Mouse (Mus musculus): Measurements from ENCODE around the gene Bin2. TPM values are rescaled to one million over a fixed set of nuclear protein-coding genes. Genes with fewer than 3 reads are reported as not detected.
"Not testable (repeated sequence)": the region's sequence is repeated elsewhere in the genome, so short reads cannot be mapped to it uniquely, and the experiment has no call there.

The Bin2 gene
- total RNA-seq, 2 experiments from 2014 or later = 37.0 to 57.4 TPM

DNA sequence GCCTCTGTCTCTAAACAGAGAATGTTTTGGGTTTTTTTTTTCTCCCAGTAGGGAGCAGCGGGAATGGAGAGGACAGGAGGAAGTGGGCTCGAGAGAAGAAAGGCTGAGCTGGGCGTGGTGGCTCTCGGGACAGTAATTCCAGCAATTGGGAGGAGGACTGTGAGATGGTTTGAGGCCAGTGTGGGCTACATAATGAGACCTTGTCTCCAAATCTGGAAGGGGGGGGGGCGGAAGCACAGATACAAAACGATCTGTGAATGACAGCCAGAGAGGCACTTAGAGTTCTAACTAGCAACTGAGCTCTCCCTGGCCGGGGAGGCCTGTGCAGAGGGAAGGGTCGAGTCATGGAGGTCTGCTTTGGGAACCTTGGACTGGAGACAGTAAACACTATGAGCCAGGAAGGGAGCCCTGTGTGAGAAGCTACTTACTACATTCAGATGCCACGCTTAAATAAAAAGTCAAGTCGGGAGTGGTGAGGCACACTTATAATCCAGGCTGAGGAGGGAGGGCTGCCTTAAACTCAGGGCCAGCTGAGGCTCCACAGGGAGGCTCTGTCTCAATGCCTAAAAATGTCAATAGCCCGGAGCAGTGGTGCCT lies 41.5 kb downstream of the Bin2 start:
- ATAC-seq (replicated peaks; ENCODE audit: low FRiP score, low TSS enrichment, poor library complexity, severe bottlenecking) = no peak

- peak; percentile 58; the same call in 1 of the 2 replicates for ATAC-seq (replicated peaks; ENCODE audit: low FRiP score, low TSS enrichment, poor library complexity, severe bottlenecking)
Measured at GRCm38 (mm10) chr15:100627287-100627686, 42.1 kb downstream of the Bin2 start.

DNA sequence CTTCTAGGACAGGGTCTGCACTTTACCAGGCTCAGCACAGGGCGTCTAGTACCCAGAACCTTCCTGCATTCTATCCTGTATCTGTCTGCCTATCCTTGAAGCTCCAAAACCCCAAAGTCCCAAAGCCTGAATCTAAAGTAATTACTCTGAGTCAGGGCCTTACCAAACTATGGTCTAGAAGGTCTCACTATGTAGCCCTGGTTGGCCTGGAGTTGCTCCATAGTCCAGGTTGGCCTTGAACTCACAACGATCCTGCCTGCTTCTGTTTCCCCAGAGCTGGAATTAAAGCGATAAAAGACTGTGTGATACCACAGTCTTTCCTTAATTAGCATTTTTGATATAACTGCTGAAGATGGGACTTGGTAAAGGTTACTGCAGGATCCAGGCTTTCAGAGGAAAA lies 44.9 kb downstream of the Bin2 start:
- ATAC-seq (replicated peaks; ENCODE audit: low FRiP score, low TSS enrichment, poor library complexity, severe bottlenecking) = no peak

DNA sequence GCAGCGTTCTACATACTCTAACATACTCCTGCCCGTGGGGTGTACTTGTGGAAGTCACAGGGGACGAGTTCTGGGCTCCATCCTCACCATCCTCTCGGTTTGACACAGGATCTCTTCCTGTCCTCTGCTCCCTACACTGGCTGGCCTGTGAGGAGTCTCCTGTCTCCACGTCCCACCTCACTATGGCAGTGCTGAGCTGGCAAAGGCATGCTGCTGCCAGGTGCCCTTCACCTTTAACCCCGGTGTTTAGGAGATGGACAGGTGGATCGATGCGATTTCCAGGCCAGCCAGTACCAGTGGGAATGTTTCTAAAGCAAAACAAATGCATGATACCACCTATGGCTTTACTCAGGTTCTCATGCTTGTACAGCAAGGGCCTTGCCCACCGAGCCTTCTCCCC lies 45.6 kb downstream of the Bin2 start:
- ATAC-seq (replicated peaks; ENCODE audit: low FRiP score, low TSS enrichment, poor library complexity, severe bottlenecking) = no peak

GRCm38 (mm10) chr15:100622164-100622563 lies 47.2 kb downstream of the Bin2 start:
- no peak for ATAC-seq (replicated peaks; ENCODE audit: low FRiP score, low TSS enrichment, poor library complexity, severe bottlenecking)

GRCm38 (mm10) chr15:100621671-100622070 lies 47.7 kb downstream of the Bin2 start:
- not testable (repeated sequence) for ATAC-seq (replicated peaks; ENCODE audit: low FRiP score, low TSS enrichment, poor library complexity, severe bottlenecking)

GRCm38 (mm10) chr15:100619200-100619599 lies 50.2 kb downstream of the Bin2 start:
- ATAC-seq (replicated peaks; ENCODE audit: low FRiP score, low TSS enrichment, poor library complexity, severe bottlenecking) = no peak

DNA sequence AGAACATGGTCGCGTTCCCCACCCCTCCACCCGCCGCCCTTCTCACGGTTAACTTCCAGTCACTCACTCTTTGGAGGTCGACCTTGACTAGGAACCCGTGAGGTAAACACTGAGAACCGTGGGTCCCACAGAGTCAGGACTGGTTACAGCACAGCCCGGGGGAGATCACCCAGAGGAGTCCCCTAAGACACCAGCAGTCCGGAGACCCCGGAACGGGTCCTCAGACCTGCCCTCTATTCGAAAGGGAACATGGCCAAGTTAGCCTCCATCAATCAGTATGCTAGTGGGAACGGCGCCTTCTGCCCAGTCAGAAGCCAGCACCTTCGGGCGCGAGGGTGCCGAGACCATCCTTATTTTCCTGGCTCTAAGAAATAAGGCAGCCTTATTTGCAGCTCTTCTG lies 53.1 kb downstream of the Bin2 start:
- ATAC-seq (replicated peaks; ENCODE audit: low FRiP score, low TSS enrichment, poor library complexity, severe bottlenecking) = no peak

GRCm38 (mm10) chr15:100615825-100616220 lies 53.5 kb downstream of the Bin2 start:
- peak; percentile 64 for ATAC-seq (replicated peaks; ENCODE audit: low FRiP score, low TSS enrichment, poor library complexity, severe bottlenecking)

DNA sequence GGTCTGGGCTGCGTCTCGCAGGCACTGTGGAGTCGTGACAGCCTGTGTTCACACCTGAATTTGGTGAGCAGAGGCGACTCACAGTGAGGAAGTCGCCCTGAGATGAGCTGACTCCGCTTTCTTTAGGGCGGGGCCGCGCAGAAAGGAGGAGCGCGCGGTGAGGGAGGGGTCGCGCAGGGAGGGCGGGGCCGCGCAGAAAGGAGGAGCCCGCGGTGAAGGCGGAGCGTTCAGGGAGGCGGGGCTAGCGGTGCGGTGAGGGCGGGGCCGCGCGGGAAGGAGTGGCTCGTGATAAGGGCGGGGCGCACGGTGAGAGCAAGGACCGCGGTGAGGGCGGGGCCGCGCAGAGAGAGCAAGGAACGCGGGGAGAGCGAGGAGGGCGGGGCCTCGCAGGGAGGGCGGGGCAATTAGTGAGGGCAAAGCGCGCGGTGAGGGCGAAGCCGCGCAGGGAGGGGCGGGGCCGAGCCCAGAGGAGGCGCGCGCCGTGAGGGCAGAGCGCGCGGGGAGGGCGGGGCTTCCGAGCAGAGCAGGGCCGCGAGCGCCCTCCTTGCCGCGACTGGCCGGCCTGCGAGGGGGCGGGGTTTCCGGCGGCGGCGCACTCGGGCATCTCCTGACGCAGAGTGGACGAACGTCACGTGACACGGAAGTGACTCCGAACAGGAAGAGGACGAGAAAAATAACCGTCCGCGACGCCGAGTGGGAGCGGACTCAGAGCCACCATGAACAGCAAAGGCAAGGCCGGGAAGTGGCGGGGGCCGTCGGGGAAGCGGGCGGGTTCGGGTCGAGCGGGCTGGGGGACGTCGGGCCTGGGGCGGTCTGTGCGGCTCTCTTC lies 54.1 kb downstream of the Bin2 start, which contains the start of gene Dazap2:
Gene Dazap2, plus strand, starts transcription at position 354 of the 829 bp plus-strand sequence.
- peak; percentile 62 for ATAC-seq (replicated peaks; ENCODE audit: low FRiP score, low TSS enrichment, poor library complexity, severe bottlenecking)

- ATAC-seq (replicated peaks; ENCODE audit: low FRiP score, low TSS enrichment, poor library complexity, severe bottlenecking) = peak; percentile 52
Measured at GRCm38 (mm10) chr15:100614218-100614995, 54.9 kb downstream of the Bin2 start.

- peak; percentile 45; the same call in 1 of the 2 replicates for ATAC-seq (replicated peaks; ENCODE audit: low FRiP score, low TSS enrichment, poor library complexity, severe bottlenecking)
Measured at GRCm38 (mm10) chr15:100613584-100613983, 55.8 kb downstream of the Bin2 start.

DNA sequence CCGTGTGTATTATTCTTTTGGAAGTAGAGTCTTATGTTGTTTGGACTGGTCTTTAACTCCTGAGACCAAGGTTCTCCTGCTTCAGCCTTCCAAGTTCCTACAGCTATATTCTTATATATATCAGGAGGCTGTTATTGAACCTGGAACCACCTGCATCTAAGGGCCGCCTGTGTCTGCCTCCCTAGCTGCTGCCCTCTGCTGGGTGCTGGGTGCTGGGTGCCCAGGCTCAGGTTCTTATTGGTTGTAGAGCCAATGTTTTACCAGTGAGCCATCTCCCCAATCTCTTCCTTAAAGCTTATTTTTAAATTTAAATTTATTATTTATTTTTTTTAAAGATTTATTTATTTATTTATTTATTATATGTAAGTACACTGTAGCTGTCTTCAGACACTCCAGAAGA lies 56.9 kb downstream of the Bin2 start:
- no peak for ATAC-seq (replicated peaks; ENCODE audit: low FRiP score, low TSS enrichment, poor library complexity, severe bottlenecking)

DNA sequence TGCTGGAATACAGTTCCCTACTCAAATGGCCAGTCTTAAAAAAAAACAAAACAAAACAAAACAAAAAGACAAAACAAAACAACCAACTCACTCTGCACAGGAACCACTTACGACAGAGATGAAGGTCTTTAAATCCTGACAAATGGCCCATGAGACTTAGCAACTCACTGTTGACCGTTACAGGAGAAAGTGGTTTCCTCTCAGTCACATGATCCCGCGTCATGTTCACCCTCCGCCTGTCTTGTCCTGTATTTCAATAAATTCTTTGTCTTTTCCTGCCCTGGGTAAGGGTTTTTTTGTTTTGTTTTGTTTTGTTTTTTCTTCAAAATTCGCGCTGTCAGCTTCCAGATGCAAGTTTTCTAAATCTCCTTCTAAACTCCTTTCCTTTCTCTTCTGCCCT lies 57.4 kb downstream of the Bin2 start:
- ATAC-seq (replicated peaks; ENCODE audit: low FRiP score, low TSS enrichment, poor library complexity, severe bottlenecking) = no peak

- not testable (repeated sequence) for ATAC-seq (replicated peaks; ENCODE audit: low FRiP score, low TSS enrichment, poor library complexity, severe bottlenecking)
Measured at GRCm38 (mm10) chr15:100606677-100607076, 62.7 kb downstream of the Bin2 start.

- ATAC-seq (replicated peaks; ENCODE audit: low FRiP score, low TSS enrichment, poor library complexity, severe bottlenecking) = no peak
Measured at GRCm38 (mm10) chr15:100601669-100602068, 67.7 kb downstream of the Bin2 start.

- ATAC-seq (replicated peaks; ENCODE audit: low FRiP score, low TSS enrichment, poor library complexity, severe bottlenecking) = no peak
Measured at GRCm38 (mm10) chr15:100600696-100601272, 68.6 kb downstream of the Bin2 start.

- ATAC-seq (replicated peaks; ENCODE audit: low FRiP score, low TSS enrichment, poor library complexity, severe bottlenecking) = peak; percentile 63
Measured at GRCm38 (mm10) chr15:100600047-100600695, 69.2 kb downstream of the Bin2 start.

Measured in megakaryocyte-erythroid progenitor cell, adult 5-6 weeks (primary cell).